ENCODE assay signal across 8 mouse cellular contexts in genomic region chr2:178118801-178119560, GRCm38 (mm10). TPM values are rescaled to one million over a fixed set of nuclear protein-coding genes. Genes with fewer than 3 reads are reported as not detected.
DNase-seq lines count a peak whose midpoint lies in the region; ATAC-seq lines count a peak whose summit lies in the region.

Gene Phactr3 (plus strand): TSS chr2:178118975.

- ATAC-seq in kidney, embryonic 16.5 days (ENCODE audit: low FRiP score, low TSS enrichment): peak; percentile 72
- ATAC-seq in embryonic facial prominence, embryonic 13.5 days (ENCODE audit: insufficient number of reproducible peaks, insufficient read depth, low FRiP score, low TSS enrichment, low read depth): no peak
- peak; percentile 62 for ATAC-seq in midbrain, embryonic 15.5 days (replicated peaks)

- no peak for DNase-seq in kidney, postnatal 36 days
- peak; percentile 48 for DNase-seq in brain, adult 2 months (ENCODE audit: low read depth, low spot score)
- peak; percentile 9 to 11 for DNase-seq in layer of hippocampus, adult 8-10 months (ENCODE audit: low spot score in 2 of 2)
- DNase-seq in c-Kit-positive CD71-positive TER-119-positive erythroid progenitor cells, embryonic 14.5 days (ENCODE audit: low spot score): no peak
- no peak for DNase-seq in gastrocnemius, postnatal 25 days

- peak within 1 kb of the TSS; percentile 49 for H3K4me3 ChIP-seq in kidney, embryonic 16.5 days (ENCODE audit: low read length)
- peak within 1 kb of the TSS; percentile 50 for H3K4me3 ChIP-seq in embryonic facial prominence, embryonic 13.5 days
- H3K4me3 ChIP-seq in midbrain, embryonic 15.5 days: peak within 1 kb of the TSS; percentile 42

- no peaks in the 10 kb centered on the region for H3K36me3 ChIP-seq in kidney, embryonic 16.5 days (ENCODE audit: insufficient read depth, low read length)
- no peaks in the 10 kb centered on the region for H3K36me3 ChIP-seq in embryonic facial prominence, embryonic 13.5 days
- H3K36me3 ChIP-seq in midbrain, embryonic 15.5 days (replicated peaks): no peaks in the 10 kb centered on the region

- peaks cover 15% of the 10 kb centered on the region for H3K27me3 ChIP-seq in kidney, embryonic 16.5 days (ENCODE audit: insufficient read depth, low read length)
- peaks cover 36% of the 10 kb centered on the region for H3K27me3 ChIP-seq in embryonic facial prominence, embryonic 13.5 days
- H3K27me3 ChIP-seq in midbrain, embryonic 15.5 days (replicated peaks): peaks cover 9% of the 10 kb centered on the region

- no peak within 1 kb of the TSS for H3K27ac ChIP-seq in kidney, embryonic 16.5 days (ENCODE audit: low read length)
- no peak within 1 kb of the TSS for H3K27ac ChIP-seq in embryonic facial prominence, embryonic 13.5 days
- no peak within 1 kb of the TSS for H3K27ac ChIP-seq in midbrain, embryonic 15.5 days

- no peaks in the 10 kb centered on the region for H3K9me3 ChIP-seq in kidney, embryonic 16.5 days (ENCODE audit: low read length)
- no peaks in the 10 kb centered on the region for H3K9me3 ChIP-seq in embryonic facial prominence, embryonic 13.5 days
- H3K9me3 ChIP-seq in midbrain, embryonic 15.5 days: no peaks in the 10 kb centered on the region

- WGBS in kidney, embryonic 16.5 days: 1% methylated on average over 44 of the region's 45 CpGs
- WGBS in embryonic facial prominence, embryonic 13.5 days: 1% methylated on average over 45 of the region's 45 CpGs
- 1% methylated on average over 43 of the region's 45 CpGs for WGBS in midbrain, embryonic 15.5 days

- H3K4me1 ChIP-seq in kidney, embryonic 16.5 days (ENCODE audit: insufficient read depth, low read length): peaks cover 27% of the 10 kb centered on the region
- H3K4me1 ChIP-seq in embryonic facial prominence, embryonic 13.5 days: peaks cover 40% of the 10 kb centered on the region
- peaks cover 14% of the 10 kb centered on the region for H3K4me1 ChIP-seq in midbrain, embryonic 15.5 days

- peak within 1 kb of the TSS; percentile 65 for H3K9ac ChIP-seq in kidney, embryonic 16.5 days (replicated peaks; ENCODE audit: low read length)
- H3K9ac ChIP-seq in embryonic facial prominence, embryonic 13.5 days: peak within 1 kb of the TSS; percentile 69
- peak within 1 kb of the TSS; percentile 44 for H3K9ac ChIP-seq in midbrain, embryonic 15.5 days

- H3K4me2 ChIP-seq in kidney, embryonic 16.5 days (replicated peaks; ENCODE audit: low read depth, low read length): peak within 1 kb of the TSS; percentile 90
- peak within 1 kb of the TSS; percentile 94 for H3K4me2 ChIP-seq in embryonic facial prominence, embryonic 13.5 days
- peak within 1 kb of the TSS; percentile 80 for H3K4me2 ChIP-seq in midbrain, embryonic 15.5 days

RNA-seq across cellular contexts. Expression of gene Phactr3, which starts in this region (rescaled TPM):
- 0.63 and 0.71 TPM in 2 replicates for polyA plus RNA-seq in kidney, embryonic 16.5 days (2015; fragmentation: Nextera tagmentation; extraction: Ambion mirVana)
- 2.5 and 3.1 TPM in 2 replicates for polyA plus RNA-seq in embryonic facial prominence, embryonic 13.5 days (2015; fragmentation: Nextera tagmentation; extraction: Ambion mirVana)
- 100 to 1,000 TPM; 123 to 135 (median 125) TPM for total RNA-seq in layer of hippocampus, adult 8-10 months (2022)
- 66.3 and 67.1 TPM in 2 replicates for polyA plus RNA-seq in midbrain, embryonic 15.5 days (2015; fragmentation: Nextera tagmentation; extraction: Ambion mirVana)
- total RNA-seq in gastrocnemius, postnatal 25 days (2021): not detected

Comparison
In these comparisons a context has a peak if more than half of its experiments do, and no peak if none do; other contexts are left out.
1. RNA of gene Phactr3 (total RNA-seq): 123 to 135 TPM in layer of hippocampus, adult 8-10 months; not detected in gastrocnemius, postnatal 25 days; every median in the first group is over 100 times any median in the second.
2. RNA of gene Phactr3 (polyA plus RNA-seq): 66.3 to 67.1 TPM in midbrain, embryonic 15.5 days; 2.5 to 3.1 TPM in embryonic facial prominence, embryonic 13.5 days and 0.63 to 0.71 TPM in kidney, embryonic 16.5 days; every median in the first group is over 10 times any median in the second.
3. Peak in ATAC-seq, H3K4me3 ChIP-seq, H3K9ac ChIP-seq and H3K4me2 ChIP-seq in kidney, embryonic 16.5 days; RNA of the gene not detected or under 1 TPM.
4. DNase-seq: peak in brain, adult 2 months (single experiment) and layer of hippocampus, adult 8-10 months (2 of 2); none in kidney, postnatal 36 days (0 of 2), c-Kit-positive CD71-positive TER-119-positive erythroid progenitor cells, embryonic 14.5 days (single experiment) and gastrocnemius, postnatal 25 days (single experiment).
5. Peak in every context shown above with its lines, with median percentiles within 50 percentile points of each other: H3K4me2 ChIP-seq, H3K4me3 ChIP-seq and H3K9ac ChIP-seq.